Mouse (Mus musculus): ENCODE data around the gene Pdap1.
A peak's percentile ranks its signal among the peaks of the same experiment; 100 is the strongest.
"Not testable (repeated sequence)": the region's sequence is repeated elsewhere in the genome, so short reads cannot be mapped to it uniquely, and the experiment has no call there.

Pdap1 gene

DNA sequence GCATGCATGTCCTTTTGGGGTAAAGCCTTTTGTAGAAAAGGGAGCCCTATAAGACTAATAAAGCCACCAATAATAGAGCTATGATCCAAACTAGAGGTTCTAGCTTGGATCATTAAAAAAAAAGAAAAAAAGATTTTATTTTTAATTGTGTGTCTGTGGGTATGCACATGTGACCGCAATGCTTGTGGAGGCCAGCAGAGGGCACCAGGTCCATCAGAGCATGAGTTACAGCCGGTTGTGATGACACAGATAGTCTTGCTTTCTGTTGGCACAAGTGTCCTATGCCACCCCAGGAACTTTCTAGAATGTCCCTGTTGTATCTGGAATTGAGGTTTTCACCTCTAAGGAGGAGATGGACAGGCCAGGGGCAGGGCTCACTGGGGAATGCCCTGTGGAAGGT is 20.7 kb downstream of the Pdap1 start:
- no peak for DNase-seq (ENCODE audit: low read depth, low spot score)

DNA sequence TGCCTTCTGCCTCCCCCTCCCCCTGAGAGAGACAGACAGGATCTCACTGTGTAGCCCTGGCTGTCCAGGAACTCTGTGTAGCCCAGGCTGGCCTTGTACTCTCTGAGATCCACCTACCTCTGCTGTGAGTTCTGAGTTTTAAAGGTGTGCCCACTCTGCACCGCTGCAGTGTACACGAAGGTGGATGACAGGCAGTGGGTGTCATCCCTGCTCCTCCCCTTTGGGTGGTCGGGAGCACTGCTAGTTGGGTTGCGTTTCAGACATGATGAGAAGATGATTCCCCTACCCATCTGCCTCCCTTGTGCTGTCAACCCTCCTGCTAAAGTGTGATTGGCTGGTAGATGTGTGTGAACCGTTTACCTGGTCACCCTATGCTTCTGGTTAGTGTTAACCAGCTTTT is 21.6 kb downstream of the Pdap1 start:
- DNase-seq (ENCODE audit: low read depth, low spot score), result no peak

DNA sequence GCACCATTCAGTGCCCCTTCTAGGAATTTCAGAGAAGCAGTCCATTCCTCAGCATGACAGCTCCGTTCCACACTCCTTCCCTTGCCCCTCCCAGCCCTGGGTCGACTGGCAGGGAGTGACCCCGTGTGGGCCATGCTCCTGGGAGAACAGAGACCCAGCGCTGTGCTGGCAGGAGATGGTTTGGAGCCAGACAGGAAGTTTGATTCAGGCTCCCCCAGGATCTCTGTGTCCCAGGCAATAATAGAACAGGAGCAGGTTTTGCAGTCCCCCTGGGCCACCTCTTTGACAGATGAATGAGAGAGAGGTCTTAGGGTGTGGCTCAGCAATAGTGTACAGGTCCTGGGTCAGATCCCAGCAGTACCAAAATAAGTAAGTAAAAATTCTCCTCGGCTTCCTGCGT is 22.0 kb downstream of the Pdap1 start:
- no peak for DNase-seq (ENCODE audit: low read depth, low spot score)

DNA sequence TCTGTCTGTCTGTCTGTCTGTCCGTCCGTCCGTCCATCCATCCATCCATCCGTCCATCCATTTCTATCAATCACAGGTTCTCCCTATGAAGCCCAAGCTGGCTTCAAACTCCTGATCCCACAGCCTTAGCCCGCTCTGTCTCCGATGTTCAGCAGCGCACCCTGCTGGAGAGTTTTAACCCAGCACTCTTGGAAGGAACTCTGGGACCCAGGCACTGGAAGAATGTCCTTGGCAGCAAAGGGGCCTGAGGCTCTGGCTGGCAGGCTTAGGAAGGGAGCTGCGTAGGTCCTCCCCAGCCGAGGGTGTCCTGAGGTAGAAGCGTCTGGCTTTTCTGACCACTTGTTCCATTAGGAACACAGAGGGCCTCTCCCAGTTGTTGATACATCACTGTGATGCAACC is 23.1 kb downstream of the Pdap1 start:
- no peak for DNase-seq (ENCODE audit: low read depth, low spot score)

DNA sequence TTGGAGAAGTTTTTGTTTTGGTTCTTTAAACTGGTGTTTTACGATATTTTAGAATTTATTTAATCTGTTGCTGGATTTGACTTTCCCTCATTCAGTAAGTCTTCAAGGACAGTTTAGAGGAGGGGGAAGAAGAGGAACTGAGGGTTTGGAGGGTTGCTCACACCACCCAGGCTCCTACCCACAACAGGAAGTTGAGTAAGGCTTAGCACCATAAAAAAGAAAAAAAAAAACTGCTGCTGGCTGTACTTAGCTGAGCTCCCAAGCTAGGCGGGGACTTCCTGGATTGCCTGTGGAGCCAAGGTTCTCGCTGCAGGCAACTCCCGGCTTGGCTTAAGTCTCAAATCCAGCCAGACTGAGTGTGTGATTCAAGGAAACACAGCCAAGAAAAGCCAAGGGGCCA is 23.7 kb downstream of the Pdap1 start:
- peak; percentile 40 for DNase-seq (ENCODE audit: low read depth, low spot score)

DNA sequence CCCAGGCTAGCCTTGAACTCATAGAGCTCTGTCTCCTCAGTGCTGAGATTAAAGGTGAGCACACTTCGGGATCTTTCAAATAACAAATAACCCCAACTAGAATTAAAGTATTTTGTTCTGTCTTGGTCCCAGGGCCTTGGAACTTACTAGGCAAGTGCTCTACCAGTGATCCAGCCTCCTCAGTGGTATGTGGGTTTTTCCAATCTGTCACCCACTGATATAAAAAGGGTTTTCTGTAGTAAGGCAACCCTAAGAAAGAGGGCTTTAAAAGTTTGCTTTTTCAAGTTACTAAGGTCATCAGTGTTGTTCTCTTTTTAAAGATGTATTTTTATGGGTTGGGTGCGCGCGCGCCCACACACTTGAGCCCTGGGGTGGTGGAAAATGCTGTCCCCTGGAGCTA is 24.3 kb downstream of the Pdap1 start:
- no peak for DNase-seq (ENCODE audit: low read depth, low spot score)

DNA sequence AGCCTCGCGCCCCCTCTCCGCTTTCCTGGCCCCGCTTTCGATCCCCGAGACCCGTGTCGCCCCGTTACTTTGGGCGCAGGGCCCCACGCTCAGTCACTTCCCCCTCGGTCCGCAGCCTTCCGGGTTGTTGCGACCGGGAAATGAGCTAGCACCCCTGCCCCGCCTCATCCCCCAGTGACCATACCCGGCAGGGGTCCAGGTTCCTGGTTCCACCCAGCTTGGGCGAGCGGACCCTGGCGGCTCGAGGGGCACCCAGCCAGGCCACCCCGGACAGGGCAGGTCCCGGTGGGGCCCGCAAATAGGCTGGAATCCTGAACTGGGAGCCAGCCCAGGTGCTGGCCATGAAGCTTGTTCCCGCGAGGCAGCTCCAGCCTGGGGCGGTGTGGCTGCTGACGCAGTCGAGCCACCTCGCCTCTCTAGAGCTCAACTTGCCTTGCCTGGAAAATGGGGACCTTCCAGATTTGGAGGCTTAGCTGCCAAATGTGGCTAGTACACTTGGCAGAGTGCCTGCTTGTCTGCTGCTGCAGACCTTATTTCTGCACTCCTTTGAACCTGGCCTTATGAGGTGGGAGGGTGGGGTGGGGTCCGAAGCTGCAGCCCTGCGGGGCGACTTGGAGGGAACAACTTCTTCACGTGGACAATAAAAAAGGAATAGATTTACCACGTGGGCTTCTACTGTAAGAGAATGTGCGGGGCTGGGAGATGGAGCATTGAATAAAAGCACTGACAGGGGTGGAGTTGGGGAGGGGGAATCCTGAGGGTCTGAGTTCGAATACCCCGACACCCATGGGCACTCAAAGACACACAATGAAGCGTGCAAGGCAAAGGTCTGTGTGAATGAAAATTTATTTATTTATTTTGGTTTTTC is 25.2 kb downstream of the Pdap1 start:
- no peak for DNase-seq (ENCODE audit: low read depth, low spot score)

DNA sequence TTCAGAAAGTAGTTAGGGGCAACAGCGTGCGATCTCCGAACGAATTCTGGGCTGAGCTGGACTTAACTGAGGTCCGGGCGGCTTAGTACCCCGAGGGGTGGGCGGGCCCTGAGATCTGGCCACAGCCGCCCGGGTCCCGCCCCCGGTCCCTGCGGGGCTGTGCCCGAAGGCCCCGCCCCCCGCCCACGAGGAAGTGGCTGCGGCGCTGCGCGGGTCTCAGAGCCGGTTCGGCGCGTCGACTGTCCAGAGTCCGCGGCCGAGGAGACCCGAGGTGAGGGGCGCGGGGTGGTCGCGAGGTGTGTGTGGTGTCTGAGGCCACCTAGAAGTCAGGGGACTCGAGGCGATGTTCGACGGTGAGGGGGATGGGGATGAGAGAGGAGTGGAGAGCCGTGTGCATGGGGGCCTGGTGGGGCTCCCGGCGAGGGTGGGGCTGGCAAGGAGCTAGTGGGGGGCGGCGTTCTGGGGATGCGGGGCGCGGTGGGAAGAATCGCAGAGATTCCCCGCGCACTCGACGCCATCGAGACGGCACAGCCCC is 25.9 kb downstream of the Pdap1 start, which contains the start of gene Arpc1b:
Arpc1b (plus strand) TSS at position 145 of the 535 bp plus-strand sequence.
- DNase-seq (ENCODE audit: low read depth, low spot score), result no peak

DNA sequence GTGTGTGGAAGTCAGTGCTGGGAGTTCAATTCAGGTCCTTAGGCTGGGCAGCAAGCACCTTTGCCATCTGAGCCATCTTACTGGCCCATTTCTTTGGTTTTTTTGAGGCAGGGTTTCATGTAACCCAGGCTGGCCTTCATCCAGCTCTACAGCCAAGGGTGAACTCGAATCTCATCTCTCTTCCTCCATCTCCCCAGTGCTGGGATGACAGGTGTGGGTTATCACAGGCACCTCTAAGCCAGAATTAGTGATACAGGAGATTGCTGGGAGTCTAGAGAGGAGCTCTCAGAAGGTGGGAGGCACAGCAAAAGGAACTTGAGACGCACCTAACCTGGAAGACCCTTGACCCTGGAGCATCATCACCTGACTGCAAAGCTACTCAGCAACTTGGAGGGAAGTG is 26.6 kb downstream of the Pdap1 start:
- no peak for DNase-seq (ENCODE audit: low read depth, low spot score)

DNA sequence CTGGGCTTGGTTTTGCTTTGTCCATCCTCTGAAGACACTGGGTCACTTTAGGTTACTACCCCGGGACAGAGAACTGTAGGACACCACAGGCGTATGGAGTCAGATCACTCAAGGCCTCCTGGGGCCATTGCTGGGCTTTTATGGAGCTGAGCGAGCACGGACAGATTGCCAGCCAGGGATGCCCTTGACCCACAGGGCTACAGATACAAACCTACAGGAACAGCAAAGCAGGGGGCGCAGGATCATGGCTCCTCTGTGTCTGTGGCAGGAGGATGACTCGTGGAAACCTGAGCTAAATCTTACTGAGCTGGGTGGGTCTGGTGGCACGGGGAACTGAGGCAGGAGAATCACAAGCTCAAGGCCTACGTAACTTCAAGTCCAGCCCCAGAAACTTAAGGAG is 27.5 kb downstream of the Pdap1 start:
- no peak for DNase-seq (ENCODE audit: low read depth, low spot score)

DNA sequence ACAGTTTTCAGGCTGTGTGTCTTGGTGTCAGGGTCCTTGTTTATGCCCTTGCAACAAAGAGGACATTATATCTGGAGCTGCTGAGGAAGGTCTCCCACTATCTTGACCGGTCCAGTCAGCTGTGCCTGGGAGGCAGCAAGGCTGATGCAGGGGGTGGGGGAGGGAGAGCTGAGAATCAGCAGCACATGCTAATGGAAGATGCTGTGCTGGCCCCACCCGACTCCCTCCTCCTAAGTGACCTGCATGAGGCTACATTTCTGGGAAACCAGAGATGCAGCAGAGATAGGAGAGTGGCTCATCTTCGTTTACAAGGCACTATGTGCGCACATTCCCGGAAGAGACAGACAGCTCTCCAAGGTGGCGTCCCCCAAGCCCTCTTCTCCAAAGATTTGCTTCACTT is 29.6 kb downstream of the Pdap1 start:
- no peak for DNase-seq (ENCODE audit: low read depth, low spot score)

DNA sequence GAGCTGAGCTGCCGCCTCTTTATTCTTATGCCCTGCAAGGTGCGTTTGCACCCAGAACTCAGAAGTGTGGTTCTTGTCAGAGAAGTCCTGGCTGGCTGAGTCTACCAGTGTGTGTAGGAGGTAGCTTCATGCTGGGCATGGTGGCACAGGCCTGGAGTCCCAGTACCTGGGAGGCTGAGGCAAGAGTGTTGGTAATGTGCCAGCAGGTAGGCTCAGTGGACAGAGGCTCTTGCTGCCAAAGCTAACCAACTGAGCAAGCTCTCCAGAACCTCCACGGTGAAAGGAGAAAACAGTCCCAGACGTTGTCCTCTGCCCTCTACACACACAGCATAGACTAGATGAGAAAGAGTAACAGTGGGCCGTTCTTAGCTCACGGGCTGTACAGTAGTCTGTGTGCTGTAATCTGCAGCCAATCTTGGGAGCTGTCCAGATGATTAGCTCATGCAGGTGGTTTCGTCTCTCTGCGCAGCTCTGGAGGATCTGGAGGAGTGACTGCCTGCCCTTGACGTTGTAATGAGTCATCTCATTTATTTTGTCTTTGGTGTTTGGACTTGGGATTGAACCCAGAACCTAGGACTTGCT is 34.3 kb downstream of the Pdap1 start:
- no peak for DNase-seq (ENCODE audit: low read depth, low spot score)

DNA sequence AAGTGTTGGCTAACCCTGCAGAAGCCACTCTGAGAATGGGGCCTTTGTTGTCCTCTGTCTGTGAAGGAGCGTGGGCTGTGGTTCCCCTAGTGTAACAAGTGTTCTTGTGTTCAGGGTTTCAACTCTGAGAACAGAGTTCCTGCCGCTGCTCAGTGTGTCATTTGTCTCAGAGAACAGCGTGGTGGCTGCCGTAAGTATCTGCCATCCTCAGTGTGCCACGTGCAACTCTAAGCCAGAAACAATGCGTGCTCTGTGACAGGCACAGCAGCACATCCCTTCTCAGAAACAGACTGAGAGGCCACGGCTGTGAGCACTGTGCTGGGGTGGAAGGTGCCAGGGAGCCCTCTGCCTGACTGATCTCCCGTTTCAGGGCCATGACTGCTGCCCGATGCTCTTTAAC is 35.7 kb downstream of the Pdap1 start:
- peak; percentile 85 for DNase-seq (ENCODE audit: low read depth, low spot score)

DNA sequence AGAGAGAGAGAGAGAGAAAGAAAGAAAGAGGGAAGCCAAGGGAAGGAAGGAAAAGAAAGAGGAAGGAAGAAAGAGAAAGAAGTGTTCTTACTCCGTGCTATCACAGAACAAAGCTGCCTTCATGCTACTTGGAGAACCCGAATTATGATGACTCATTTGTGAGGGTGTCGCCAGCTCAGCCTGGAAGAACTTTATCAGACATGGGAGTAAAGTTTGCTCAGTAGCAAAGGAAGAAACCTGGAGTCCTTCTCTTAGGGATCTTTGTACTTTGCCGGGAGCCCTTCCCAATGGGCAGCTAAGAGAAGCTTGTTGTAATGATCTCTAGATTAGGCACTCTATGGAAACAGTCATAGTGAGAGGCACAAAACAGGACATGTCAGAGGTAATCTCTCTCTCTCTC is 37.3 kb downstream of the Pdap1 start:
- no peak for DNase-seq (ENCODE audit: low read depth, low spot score)

DNA sequence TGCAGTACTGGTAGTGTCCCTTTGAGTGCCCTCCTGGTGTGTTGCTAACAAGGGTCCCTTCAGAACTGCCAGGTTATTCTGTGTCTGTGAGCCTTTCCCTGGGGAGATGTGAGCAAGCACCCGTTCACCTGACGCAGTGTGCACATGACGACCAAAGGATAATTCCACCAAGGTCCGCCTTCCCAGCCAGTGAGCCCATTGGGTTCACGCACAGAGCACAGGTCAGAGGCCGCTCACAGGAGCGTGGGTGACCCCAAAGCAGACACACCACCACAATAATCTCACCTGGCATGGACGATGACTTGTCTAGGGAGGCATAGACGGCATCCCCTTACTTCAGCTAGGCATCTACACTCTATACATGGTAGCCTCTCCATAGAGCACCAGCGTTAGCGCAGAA is 38.6 kb downstream of the Pdap1 start:
- DNase-seq (ENCODE audit: low read depth, low spot score), result not testable (repeated sequence)

DNA sequence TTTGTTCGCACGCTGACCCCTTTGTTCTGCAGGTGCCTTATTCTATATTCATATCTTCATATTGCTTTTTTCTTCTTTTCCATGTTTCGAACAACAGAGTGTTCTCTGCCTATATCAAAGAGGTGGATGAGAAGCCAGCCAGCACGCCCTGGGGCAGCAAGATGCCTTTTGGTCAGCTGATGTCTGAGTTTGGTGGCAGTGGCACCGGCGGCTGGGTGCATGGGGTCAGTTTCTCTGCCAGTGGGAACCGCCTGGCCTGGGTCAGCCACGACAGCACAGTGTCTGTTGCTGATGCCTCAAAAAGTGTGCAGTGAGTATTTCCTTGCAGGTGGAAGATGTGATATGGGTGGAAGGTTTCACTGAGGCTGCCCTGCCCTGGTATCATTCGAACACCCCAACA is 39.1 kb downstream of the Pdap1 start:
- no peak for DNase-seq (ENCODE audit: low read depth, low spot score)

DNA sequence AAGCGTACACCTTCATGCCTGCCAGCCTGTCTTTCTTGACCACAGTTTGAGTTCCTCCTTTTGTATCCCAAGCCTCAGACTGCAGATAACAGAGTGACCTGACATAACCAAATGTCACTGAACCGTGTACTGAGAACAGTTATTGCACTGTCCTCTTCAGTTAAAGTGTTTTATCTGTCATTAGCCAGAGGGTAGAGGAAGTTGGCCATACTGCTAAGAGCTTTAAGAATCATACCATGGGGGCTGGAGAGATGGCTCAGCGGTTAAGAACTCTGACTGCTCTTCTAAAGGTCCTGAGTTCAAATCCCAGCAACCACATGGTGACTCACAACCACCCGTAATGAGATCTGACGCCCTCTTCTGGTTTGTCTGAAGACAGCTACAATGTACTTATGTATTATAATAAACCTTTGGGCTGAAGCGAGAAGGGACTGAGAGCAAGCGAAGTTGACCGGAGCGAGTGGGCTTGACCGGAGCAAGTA is 41.7 kb downstream of the Pdap1 start:
- no peak for DNase-seq (ENCODE audit: low read depth, low spot score)

DNA sequence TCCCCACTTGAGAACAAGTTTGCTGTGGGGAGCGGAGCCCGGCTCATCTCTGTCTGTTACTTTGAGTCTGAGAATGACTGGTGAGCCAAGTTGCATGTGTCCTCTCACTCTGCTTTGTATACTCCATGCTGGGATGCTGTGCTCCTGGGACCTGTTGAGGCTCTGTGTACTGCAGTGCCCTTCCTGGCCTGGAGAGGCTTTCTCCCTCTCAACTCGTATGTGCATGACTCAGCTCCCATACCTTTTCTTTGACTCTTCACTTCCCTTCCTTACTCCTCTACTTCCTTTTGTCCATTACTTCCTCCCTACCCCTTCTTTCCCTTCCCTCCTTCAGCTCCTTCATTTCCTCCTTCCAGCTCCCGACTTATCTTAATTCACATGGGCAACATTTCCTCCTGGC is 43.8 kb downstream of the Pdap1 start:
- DNase-seq (ENCODE audit: low read depth, low spot score), result no peak

DNA sequence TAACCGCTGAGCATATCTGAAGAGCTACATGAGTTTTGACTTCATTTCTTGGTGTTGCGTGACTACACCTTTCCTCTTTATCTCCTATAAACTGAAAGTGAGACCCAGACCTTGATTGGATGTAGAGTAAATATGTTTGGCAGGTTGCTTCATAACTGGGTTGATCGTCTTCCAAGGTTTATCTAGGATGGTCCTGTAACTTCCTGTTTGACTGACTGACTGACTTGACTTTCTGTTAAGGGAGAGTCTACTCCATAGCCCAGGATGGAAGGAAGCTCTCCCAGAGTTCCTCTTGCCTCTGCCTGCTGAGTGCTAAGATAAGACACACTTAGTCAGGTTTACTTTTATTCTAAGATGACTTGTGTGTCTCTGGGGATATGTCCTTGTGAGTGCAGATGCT is 50.2 kb downstream of the Pdap1 start:
- DNase-seq (ENCODE audit: low read depth, low spot score), result no peak

DNA sequence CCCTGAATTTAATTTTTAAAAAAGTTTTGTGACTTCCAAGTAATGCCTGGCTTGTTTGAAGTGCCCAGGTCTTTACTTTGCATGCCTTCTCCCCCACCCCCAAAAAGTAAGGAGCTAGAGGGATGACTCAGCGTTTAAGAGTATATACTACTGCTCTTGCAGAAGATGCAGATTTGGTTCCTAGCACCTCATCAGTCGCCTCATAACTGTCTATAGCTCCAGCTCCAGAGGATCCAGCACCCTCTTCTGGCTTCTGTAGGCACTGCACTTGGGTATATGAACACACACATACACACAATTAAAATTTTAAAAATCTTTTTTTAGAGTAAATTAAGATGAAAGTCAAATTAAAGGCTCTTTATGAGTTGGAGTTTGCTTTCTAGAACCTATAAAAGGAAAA is 51.9 kb downstream of the Pdap1 start:
- DNase-seq (ENCODE audit: low read depth, low spot score), result no peak

DNA sequence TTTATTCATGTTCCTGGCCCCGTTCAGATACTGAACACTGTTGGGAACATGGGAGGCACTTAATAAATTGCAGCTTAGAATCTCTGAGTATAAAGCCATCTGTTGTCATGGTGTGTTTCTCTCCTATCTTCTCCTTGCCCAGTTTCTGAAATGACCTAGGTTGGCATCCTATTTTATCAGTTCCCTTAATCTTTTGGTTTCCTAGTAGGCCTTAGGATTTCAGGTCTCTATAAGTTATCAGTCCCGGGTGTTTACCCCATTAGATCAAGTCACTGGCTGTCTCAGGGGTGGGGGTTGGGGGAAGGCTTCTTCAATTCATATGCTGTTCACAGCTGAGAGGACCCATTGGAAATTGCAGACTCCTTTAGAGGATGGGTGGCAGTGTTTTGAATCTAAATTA is 55.2 kb downstream of the Pdap1 start:
- DNase-seq (ENCODE audit: low read depth, low spot score), result no peak

DNA sequence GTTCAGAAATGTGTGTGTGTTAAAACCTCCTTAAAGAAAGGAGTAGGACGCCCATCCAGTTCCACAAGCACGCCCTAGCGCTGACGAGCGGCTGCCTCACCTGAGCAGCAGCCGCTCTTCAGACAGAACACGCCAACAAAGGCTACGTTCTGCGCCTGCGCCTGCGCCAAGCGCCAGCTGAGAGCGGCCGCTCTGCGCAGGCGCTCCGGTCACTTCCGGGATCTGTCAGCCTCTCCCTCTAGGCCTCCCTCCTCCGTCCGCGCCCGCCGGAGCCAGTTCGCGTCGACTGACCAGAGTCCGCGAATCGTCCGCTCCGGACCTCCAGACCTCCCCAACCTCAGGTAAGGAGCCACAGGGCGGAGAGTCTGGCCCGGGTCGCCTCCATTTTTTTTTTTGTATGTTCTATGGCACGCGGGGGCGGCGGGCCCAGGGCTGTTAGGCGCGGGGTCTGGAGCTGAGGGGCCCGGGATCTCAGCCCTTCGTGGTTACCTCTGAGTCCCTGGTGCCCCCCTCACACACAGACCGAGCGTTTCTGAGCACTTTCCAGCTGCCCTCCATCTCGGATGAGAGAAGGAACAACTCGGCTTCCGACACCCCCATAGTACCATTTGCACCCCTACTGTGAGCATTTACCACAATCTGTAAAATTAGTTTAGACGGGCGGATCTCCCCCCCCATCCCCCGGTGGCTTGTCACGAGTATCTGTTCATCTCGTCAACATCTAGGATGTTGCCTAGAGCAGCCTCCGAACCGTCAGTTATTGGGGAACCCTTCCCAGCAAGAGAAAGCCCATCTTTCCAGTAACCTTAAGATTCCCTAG is 56.2 kb downstream of the Pdap1 start, which contains the start of the genes Arpc1a and Kpna7:
Arpc1a (plus strand) TSS at position 199 of the 820 bp plus-strand sequence.
Kpna7 (minus strand) TSS at position 399 of the 820 bp plus-strand sequence.
- DNase-seq (ENCODE audit: low read depth, low spot score), result peak; percentile 91

Measured in telencephalon, adult 2 months (tissue).